Mouse (Mus musculus): Measurements from ENCODE around the gene Prg2.

The Prg2 gene

GRCm38 (mm10) chr2:85033121-85033520 is 52.9 kb downstream of the Prg2 start:
- DNase-seq: no peak

All from kidney, postnatal 25 days (tissue).